ENCODE assay signal across 24 mouse cellular contexts in the genomic region with DNA sequence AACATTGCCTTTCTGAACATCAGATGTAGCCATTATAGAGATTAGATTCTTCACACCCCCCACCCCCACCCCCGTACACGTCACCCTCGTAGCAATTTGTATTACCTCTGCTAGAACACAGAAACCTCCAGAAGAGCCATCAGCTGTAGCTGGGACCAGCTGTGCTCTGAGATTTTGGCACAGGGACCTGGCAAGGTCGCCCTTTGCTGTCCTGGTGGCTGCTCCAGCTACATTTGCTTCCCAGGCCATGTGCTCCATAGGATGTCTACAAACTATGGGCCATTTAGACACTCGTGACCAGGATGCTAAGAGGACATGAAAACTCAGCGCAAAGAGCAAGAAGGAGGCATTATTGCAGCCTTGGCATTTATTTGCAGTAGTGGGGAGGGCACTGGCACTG. TPM values are rescaled to one million over a fixed set of nuclear protein-coding genes. Genes with fewer than 3 reads are reported as not detected.
DNase-seq lines count a peak whose midpoint lies in the region; ATAC-seq lines count a peak whose summit lies in the region.
"Had no signal": no experiment of that assay in that cellular context is flagged by ENCODE, and none has a peak within 500 bp of the region (broad histone marks: within the 10 kb centered on the region; RNA-seq: fewer than 3 reads in every experiment).

No protein-coding gene starts in this region.

- H3K36me3 ChIP-seq in heart, embryonic 10.5 days, result no peaks in the 10 kb centered on the region
- H3K36me3 ChIP-seq in midbrain, embryonic 10.5 days, result no peaks in the 10 kb centered on the region
- no peaks in the 10 kb centered on the region for H3K36me3 ChIP-seq in midbrain, embryonic 11.5 days (ENCODE audit: control insufficient read depth, insufficient read depth, low read length)
- H3K36me3 ChIP-seq: embryonic facial prominence, embryonic 13.5 days; forebrain, embryonic 10.5 days; intestine, embryonic 15.5 days; limb, embryonic 13.5 days; lung, embryonic 15.5 days; midbrain, embryonic 13.5 days had no signal

- H3K4me2 ChIP-seq in midbrain, embryonic 11.5 days, result no peak overlapping the region
- H3K4me2 ChIP-seq: embryonic facial prominence, embryonic 13.5 days; intestine, embryonic 15.5 days; limb, embryonic 13.5 days; liver, embryonic 11.5 days; lung, embryonic 15.5 days; midbrain, embryonic 13.5 days had no signal

- no peak overlapping the region for H3K27ac ChIP-seq in heart, embryonic 10.5 days
- peak overlapping the region; percentile 47; the same call in 1 of the 2 replicates for H3K27ac ChIP-seq in midbrain, embryonic 10.5 days (replicated peaks)
- no peak overlapping the region for H3K27ac ChIP-seq in midbrain, embryonic 11.5 days (ENCODE audit: low read depth, low read length)
- H3K27ac ChIP-seq: embryonic facial prominence, embryonic 13.5 days; hindbrain, postnatal 0 days; intestine, embryonic 15.5 days; kidney, postnatal 0 days; limb, embryonic 13.5 days; lung, embryonic 15.5 days; midbrain, embryonic 13.5 days had no signal

- no peak overlapping the region for H3K4me3 ChIP-seq in heart, embryonic 10.5 days
- no peak overlapping the region for H3K4me3 ChIP-seq in midbrain, embryonic 10.5 days
- no peak overlapping the region for H3K4me3 ChIP-seq in midbrain, embryonic 11.5 days (ENCODE audit: low read depth, low read length)
- H3K4me3 ChIP-seq: embryonic facial prominence, embryonic 13.5 days; forebrain, embryonic 10.5 days; intestine, embryonic 15.5 days; limb, embryonic 13.5 days; lung, embryonic 15.5 days; midbrain, embryonic 13.5 days had no signal

- no peaks in the 10 kb centered on the region for H3K27me3 ChIP-seq in heart, embryonic 10.5 days (ENCODE audit: insufficient read depth, poor library complexity, severe bottlenecking)
- no peaks in the 10 kb centered on the region for H3K27me3 ChIP-seq in midbrain, embryonic 10.5 days (ENCODE audit: low read depth, poor library complexity, severe bottlenecking)
- no peaks in the 10 kb centered on the region for H3K27me3 ChIP-seq in midbrain, embryonic 11.5 days (ENCODE audit: control insufficient read depth, insufficient read depth, low read length)
- H3K27me3 ChIP-seq: embryonic facial prominence, embryonic 13.5 days; intestine, embryonic 15.5 days; limb, embryonic 13.5 days; lung, embryonic 15.5 days; midbrain, embryonic 13.5 days had no signal

- peak; percentile 17 for DNase-seq in heart, embryonic 10.5 days (ENCODE audit: low spot score)
- DNase-seq in heart, postnatal 4 days, result no peak
- DNase-seq in midbrain, embryonic 10.5 days (ENCODE audit: low spot score), result no peak
- DNase-seq in midbrain, embryonic 11.5 days (ENCODE audit: low spot score, missing footprints), result no peak
- peak; percentile 31 for DNase-seq in gastrocnemius, postnatal 10 days
- no peak for DNase-seq in lung, postnatal 4 days
- DNase-seq in kidney, adult 11 months, result no peak
- DNase-seq: B cell, adult 2 months; cerebellum, adult 18-20 months; kidney, adult 8-10 months; layer of hippocampus, adult 9-11 months; thymus, adult 18-20 months; thymus, postnatal 25 days had no signal

- 81% methylated on average over 6 of the region's 6 CpGs for WGBS in heart, embryonic 10.5 days
- WGBS in midbrain, embryonic 10.5 days, result 86% methylated on average over 6 of the region's 6 CpGs
- WGBS in midbrain, embryonic 11.5 days, result 86% methylated on average over 6 of the region's 6 CpGs

- no peak for ATAC-seq in midbrain, embryonic 11.5 days (ENCODE audit: low FRiP score)
- ATAC-seq: forebrain, embryonic 16.5 days; hindbrain, postnatal 0 days; intestine, embryonic 15.5 days; midbrain, embryonic 13.5 days had no signal

- peaks cover 15% of the 10 kb centered on the region for H3K4me1 ChIP-seq in heart, embryonic 10.5 days
- H3K4me1 ChIP-seq in midbrain, embryonic 10.5 days, result peaks cover 40% of the 10 kb centered on the region
- H3K4me1 ChIP-seq in midbrain, embryonic 11.5 days (ENCODE audit: control insufficient read depth, insufficient read depth, low read length), result peaks cover 13% of the 10 kb centered on the region
- H3K4me1 ChIP-seq: intestine, embryonic 15.5 days; lung, embryonic 15.5 days had no signal

- no peaks in the 10 kb centered on the region for H3K9me3 ChIP-seq in heart, embryonic 10.5 days
- no peaks in the 10 kb centered on the region for H3K9me3 ChIP-seq in midbrain, embryonic 10.5 days (replicated peaks)
- no peaks in the 10 kb centered on the region for H3K9me3 ChIP-seq in midbrain, embryonic 11.5 days (ENCODE audit: control insufficient read depth, low read length)
- H3K9me3 ChIP-seq: embryonic facial prominence, embryonic 13.5 days; forebrain, embryonic 10.5 days; intestine, embryonic 15.5 days; limb, embryonic 13.5 days; lung, embryonic 15.5 days; midbrain, embryonic 13.5 days had no signal

- no peak overlapping the region for H3K9ac ChIP-seq in midbrain, embryonic 11.5 days (ENCODE audit: low read length)
- H3K9ac ChIP-seq: embryonic facial prominence, embryonic 13.5 days; intestine, embryonic 15.5 days; limb, embryonic 13.5 days; lung, embryonic 15.5 days; midbrain, embryonic 13.5 days had no signal

RNA-seq across cellular contexts. Expression of a gene that starts 39.2 kb away (rescaled TPM):
- 0.33 and 0.60 TPM in 2 replicates for polyA plus RNA-seq in heart, embryonic 10.5 days (2016; fragmentation: Nextera tagmentation; extraction: Ambion mirVana)
- under 1 TPM; 0.69 to 0.90 TPM for total RNA-seq in heart, postnatal 4 days (2021)
- 0.85 and 1.1 TPM in 2 replicates for polyA plus RNA-seq in midbrain, embryonic 10.5 days (2016; fragmentation: Nextera tagmentation; extraction: Ambion mirVana)
- 1.9 and 2.0 TPM in 2 replicates for polyA plus RNA-seq in midbrain, embryonic 11.5 days (2014; fragmentation: Nextera tagmentation; extraction: Ambion mirVana)
- total RNA-seq in gastrocnemius, postnatal 10 days (2021), result 1 to 10 TPM; 4.5 to 5.4 TPM
- total RNA-seq: megakaryocyte, adult 5-6 weeks had no signal

Comparison
In these comparisons a context has a peak if more than half of its experiments do, and no peak if none do; other contexts are left out.
1. DNase-seq: peak in heart, embryonic 10.5 days (single experiment) and gastrocnemius, postnatal 10 days (single experiment); none in heart, postnatal 4 days (single experiment), midbrain, embryonic 10.5 days (single experiment), midbrain, embryonic 11.5 days (single experiment), lung, postnatal 4 days (0 of 2) and kidney, adult 11 months (single experiment).